Mouse (Mus musculus): ENCODE results near the gene Raly.

The Raly gene

DNA sequence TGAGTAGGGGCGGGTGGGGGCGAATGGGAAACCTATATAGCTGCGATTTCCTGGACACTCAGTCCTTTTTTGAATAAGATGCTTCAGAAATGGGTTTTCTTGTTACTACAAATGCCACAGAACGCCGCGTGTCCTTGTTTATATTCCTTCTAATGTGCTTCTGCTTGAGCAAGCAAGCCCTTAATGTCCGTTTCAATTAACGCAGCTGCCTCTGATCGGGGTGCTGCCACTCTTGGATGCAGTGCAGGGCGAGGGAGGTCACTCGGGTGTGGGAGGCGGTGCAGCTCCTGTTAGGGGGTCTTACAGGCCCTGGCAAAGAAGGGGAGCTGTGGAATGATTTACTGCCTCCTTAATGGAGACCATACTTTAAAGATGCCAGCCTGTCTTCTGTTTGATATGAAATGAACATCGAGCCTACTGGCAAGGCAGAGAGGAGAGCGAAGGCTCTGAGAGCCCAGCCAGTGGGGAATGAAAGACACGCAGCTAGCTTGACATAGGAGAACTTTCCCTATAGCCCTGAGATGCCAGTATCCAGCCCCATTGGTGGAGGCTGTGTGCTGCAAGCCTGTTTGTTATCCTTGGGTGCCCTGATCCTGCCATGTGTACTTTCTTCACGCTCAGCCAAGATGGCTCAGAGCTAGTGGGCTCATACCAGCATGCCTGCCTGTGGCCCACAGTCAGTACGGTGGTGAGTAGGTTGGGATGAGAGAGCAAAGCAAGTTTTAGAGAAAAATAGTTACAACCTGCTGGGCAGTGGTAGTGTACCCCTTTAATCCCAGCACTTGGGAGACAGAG lies 7.8 kb upstream of the Raly start:
- peak; percentile 28 to 37 for DNase-seq

DNA sequence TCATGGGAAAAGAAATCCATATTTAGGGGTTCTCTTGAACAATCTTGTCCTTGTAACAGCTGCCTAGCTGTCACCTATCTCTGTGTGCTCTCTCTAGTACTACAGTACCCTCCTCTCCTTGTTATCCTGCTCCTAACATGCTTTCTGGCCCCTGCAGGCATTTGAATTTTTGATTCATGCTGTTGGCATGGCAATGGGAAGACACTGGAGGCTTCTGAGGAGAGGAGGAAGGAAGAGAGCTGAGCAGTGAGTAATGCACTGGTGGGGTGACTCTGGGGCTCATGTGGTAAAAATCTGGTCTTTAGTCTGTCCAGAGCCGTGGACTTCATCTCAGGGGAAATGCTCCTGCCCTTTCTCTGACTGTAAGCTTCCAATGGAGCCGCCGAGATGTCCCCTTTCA lies 5.6 kb upstream of the Raly start:
- DNase-seq: no peak

DNA sequence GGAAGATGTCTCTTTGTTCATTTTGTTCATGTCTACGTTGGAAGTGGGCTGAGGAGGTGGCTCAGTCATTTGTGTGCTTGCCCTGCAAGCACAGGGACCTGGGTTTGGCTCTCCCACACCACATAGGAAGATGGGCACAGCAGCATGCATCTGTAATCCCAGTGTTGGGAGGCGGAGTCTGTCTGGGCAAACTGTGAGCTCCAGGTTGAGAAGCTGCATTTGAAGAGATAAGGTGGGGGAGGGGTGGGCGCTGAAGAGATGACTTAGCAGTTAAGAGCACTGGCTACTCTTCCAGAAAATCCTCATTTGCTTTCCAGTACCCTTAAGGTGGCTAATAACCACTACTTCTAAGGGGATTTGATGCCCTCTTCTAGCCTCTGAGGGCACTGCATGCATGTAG lies 4.7 kb upstream of the Raly start:
- DNase-seq: peak in 1 of 2 experiments; percentile 19

DNA sequence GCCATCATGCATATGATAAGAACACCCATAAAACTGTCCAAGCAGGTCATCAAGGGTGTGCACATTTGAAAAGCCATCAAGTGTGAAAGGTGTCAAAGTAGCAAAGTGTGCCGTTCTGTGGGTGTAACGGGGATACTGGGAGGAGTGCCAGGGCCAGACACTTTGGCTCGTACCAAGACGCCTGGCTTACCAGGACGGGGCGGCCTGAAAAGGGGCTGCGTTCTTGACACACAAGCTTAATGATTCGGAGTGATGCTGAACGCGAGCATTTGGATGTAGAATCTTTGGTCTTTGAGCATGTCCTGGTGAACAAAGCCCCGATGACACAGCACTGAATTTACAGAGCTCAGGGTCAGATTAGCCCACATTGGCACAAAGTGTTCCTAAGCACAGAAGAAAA lies 4.1 kb upstream of the Raly start:
- peak; percentile 28 to 35 for DNase-seq

DNA sequence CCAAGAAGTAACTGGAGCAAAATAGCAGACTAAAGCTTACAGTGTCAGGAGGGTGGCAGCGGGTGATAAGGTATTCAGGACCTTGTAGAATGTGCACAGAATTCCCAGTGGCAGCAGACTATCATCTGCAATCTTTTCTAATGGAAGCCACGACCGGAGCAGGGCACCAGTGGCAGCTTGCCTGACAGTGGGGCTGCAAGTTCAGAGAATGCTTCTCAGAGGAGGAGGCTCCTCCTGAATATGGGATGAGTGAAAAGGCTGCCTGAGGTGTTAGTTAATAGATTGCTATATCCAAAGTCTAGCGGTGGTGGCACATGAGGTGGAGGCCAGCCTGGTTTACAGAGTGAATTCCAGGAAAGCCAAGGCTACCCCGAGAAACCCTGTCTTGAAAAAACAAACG lies 1.5 kb upstream of the Raly start:
- DNase-seq: peak; percentile 18 to 24

DNA sequence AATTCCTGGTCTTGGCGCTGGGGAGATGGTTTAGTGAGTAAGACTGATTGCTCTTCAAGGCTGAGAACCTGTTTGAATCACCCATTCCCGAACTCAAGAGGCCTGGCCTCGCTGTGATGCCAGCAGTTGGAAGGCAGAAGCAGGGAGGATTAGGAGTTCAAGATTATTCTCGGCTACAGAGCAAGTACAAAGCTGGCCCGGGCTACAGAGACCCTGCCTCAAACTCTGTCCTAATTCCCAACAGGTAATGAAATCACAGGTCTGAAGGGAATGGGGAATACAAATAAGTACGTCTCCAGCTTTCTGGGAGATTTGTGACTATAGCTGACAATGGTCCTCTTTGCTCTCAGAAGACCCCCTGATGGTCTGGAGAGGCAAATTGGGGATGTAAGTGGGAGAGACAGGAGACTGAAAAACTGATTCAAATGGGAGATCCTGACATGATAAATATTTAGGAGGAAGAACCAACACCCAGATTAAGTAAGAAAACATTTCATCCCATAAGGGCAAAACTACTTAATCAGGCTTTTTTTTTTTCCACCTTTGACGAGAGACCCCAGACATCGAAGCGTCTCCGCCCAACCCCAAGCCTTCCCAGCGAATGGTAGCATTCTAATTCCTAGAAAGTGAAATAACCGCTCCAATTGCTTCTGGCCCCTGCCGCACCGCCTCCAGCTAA lies 780 bp upstream of the Raly start:
- peak in 1 of 2 experiments; percentile 20 for DNase-seq

DNA sequence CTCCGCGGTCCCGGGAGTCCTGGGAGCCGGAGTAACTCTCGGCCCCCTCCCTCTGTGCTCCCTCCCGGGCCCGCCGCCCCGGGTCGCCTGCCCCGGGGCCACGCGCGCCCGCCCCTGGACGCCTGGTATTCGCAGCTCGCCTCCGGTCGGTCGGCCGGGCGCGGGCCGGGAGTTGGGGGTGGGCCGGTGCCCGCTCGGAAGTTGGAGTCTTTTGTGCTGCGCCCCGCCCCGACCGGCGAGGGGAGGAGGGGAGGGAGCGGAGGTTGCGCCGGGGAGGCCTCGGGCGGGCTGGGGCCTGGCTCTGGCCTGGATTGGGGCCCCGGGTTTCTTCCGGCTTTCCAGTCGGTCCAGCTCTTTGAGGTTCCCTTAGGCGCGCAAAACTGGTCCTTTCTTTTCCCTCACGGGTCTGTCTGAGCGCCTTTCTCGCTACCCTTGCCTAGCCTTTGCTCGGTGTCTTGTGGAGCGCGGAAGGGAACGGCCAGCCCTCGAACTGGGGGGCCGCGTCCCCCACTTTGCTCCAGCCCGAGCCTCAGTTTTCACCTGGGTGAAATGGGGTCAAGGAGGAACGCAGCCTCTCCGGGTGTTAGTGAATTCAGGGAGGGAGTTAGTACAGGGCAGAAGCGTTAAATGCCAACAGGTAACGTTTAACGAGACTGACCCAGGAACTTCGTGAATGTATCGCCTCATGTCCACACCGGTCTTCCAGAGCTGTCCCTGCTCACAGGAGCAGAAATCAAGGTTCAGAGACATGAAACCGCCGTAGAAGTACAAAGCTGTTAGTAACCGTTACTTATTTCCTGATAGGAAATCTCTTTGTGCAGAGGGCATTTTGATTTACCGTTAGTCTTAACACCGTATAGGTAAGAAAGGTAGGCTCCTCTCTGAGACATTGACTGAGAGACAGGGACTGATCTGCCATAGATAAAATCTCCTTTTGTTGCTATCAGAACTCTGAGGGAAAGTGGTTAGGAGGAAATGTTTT lies 1.1 kb downstream of the Raly start:
- DNase-seq: peak; percentile 76 to 80

DNA sequence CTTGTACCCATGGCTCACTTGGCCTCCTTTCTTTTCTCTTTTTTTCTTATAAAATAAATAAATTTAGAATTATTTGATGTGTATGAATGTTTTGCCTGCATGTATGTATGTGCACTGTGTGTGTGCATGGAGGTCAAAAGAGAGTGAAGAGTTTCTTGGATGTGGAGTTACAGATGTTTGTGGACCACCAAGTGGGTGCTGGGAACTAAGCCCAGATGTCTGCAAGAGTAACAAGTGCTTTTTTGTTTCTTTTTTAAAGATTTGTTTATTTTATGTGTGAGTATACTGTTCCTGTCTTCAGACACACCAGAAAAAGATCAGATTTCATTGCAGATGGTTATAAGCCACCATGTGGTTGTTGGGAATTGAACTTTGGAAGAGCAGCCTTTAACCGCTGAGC lies 12.5 kb downstream of the Raly start:
- peak in 1 of 2 experiments; percentile 22 for DNase-seq

DNA sequence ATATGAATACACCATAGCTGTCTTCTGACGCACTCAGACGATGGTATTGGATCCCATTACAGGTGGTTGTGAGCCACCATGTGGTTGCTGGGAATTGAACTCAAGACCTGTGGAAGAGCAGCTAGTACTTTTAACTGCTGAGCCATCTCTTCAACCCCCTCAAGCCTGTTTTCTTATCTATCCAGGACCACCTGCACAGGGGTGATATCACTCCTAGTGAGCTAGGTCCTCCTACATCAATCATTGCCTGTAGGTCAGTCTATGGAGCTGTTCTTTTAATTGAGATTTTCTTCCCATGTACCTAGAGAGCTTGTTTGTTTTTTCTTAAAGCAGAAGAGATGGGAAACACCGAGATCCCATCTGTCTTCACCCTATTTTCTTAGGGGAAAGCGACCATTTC lies 12.9 kb downstream of the Raly start:
- no peak for DNase-seq

DNA sequence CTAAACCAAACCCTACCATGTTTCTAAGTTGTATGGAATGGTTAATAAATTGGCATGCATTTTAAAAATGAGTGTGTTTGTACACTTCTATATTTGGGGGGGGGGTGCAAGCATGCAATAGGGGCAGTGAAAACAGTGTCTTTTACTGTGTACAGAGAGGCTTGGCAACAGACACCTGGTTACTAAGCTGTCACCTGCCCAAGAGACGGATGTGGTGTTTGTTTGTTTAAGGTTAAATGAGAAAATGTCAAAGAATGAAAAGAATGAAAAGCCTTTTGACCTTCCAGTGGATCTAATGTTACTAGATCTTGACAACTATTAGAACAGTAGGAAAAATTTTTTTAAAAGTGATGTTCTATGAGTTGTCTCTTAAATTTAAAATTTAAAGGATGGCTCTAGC lies 16.8 kb downstream of the Raly start:
- DNase-seq: no peak

DNA sequence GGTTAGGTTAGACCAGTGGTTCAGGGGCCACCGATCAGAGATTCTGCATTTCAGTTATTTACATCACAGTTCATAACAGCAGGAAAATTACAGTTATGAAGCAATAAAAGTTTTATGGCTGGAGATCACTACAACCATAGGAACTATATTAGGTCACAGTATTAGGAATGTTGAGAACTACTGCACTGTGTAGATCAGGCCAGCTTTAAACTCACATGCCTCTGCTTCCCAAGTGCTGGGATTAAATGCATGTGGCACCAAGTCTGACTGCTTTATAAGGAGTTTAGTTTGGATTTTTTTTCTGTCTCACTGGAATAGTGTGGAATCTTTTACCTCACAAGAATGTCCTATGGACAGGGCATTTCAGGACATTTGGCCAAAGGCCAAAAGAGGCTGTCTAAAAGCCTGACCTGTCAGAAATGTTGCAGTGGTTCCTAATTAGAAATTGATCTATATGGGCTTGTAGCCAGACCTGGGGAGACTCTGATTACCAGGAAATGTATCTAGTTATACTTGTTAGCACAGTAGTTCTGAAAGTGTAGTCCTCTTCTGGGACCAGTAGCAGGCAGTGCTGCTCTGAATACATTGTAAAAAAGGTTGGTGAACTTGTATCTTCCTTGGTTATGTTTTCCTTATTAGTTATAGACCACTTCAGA lies 18.3 kb downstream of the Raly start:
- DNase-seq: peak; percentile 56 to 59

DNA sequence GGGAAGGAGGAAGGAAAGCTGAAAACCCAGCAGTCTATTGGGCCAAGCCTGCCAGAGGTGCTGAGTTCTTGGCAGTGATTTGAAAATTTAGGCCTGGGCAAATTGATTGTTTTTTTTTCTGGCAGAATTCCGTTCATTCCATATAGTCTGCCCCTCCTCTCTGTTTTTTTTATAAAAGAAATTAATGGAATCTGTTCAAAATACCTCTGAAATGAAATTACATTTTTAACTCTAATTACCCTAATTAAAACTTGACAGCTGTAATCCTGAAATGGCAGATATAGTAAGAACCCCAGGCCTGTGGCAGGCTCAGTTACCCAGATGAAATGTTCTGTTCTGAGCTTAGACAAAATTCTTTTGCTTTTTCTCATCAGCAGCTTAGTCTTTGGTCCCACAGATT lies 19.9 kb downstream of the Raly start:
- no peak for DNase-seq

DNA sequence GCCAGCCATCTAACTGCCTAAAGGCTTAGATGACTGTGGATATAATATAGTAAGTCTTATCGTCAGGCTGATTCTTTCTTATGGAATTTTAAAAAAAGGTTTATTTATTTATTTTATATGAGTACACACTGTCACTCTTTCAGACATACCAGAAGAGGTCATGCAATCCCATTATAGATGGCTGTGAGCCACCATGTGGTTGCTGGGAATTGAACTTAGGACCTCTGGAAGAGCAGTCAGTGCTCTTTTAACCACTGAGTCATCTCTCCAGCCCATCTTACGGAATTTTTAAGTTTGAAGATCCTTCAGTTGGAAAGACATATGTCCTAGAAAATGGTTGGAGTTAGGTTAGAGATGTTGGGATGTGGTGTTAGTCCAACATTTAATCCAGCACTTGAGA lies 22.5 kb downstream of the Raly start:
- DNase-seq: no peak

DNA sequence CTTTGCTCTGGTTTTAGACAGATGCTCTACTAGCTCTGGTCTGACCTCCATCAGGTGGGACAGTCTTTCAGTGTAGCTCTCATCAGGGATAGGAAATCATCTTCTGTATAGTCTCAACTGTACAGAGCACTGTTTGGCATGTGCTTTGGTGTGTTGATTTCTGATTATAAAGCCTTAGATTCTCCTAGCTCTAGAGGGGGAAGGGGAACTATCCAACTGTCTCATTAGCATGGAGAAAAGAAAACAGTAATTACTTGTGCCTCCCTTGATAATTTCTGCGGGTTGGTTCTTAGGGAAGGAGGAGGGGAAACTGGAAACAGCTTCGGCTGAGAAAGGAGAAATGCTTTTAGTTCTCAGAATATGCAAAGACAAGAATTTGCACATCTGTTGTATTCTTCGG lies 26.2 kb downstream of the Raly start:
- no peak for DNase-seq

DNA sequence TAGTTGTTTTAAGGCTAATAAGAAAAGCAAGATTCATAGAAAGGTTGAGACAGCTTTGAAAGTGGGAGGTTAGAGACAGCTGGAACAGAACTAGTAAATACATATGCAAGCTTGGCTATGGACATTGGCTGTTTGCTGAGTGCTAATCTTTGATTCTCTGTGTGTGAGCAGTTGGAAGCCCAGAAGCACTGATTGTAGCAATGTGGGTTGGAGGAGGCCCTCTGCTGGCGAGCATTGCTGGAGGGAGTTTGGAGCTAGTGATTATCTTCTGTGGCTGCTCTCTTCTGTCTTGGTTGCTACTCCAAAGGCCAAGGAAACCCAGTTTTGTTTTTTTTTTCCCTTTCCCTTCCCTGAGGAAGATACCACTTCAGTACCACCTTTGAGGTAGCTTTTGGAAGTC lies 26.9 kb downstream of the Raly start:
- peak; percentile 76 to 77 for DNase-seq

DNA sequence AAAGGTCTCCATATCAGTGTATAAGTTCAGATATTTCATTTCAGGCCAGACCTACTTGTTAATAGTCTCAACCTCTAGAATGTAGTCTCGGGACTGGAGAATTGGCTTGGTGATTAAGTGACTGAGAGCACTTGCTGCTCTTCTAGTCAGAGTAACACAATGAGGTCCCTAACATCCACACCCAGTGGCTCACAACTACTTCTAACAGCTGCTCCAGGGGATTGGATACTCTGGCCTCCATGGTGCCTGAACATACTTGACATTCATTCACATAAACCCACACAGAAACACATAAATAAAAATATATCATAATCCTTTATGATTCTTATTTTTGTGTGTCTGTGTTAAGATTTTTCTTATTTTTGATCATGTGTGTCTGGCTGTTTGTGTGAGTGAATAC lies 27.7 kb downstream of the Raly start:
- no peak for DNase-seq

DNA sequence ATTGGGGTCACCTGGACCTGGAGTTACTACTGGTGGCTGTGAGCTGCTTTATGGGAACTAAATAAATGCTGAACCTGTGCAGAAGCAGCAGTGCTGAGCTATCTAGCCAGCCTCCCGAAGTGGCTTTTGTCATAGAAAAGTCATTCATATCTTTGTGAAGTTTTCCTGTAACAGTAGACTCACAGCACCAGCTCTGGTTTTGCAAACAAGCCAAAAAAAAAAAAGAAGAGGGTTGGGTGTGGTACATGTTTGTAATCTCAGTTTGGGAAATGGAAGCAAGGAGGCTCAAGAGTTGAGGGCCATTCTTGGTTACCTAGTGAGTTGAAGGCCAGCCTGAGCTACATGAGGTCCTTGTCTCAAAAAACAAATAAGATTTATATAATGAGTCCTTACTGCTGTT lies 29.4 kb downstream of the Raly start:
- DNase-seq: no peak

DNA sequence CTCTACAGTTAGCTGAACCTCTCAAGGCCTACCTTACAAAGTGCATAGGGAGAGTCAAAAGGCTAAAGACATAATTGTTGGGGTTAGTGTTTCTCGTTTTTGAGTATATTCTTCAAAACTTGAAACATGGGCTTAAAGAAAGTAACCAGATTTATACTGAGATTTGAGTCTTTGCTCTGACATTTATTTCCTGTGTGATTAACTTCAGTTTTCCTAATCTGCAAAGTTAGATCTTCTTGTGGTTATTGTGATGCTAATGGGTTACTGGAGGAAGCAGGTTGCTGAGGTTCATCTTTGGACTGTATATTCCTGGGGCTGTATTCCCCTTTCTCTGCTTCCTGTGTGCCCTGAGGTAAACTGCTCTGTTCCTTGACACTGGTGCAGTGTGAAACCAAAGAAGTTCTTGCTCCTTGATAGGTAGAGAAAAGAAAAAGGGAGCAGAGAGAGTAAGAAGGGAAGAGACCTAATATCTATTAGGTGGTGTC lies 35.2 kb downstream of the Raly start:
- no peak for DNase-seq

DNA sequence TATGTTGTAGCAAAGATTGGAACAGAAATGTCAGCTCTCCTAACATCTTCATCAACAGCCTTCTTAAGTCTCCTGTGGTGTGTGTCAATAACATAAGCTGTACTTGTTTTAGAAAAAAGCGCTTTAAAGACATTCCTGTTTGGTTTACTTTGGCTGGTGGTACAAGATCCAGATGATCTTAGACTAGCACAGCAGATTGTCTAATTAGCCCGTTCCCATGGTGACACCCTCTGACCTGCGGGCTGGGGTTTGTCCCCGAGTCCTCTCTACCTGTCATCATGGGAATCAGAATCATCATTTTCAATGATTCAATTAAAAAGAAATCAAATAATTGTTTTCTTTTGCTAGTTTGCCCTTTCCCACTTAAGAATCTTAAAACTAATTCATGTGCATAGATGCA lies 36.6 kb downstream of the Raly start:
- no peak for DNase-seq

DNA sequence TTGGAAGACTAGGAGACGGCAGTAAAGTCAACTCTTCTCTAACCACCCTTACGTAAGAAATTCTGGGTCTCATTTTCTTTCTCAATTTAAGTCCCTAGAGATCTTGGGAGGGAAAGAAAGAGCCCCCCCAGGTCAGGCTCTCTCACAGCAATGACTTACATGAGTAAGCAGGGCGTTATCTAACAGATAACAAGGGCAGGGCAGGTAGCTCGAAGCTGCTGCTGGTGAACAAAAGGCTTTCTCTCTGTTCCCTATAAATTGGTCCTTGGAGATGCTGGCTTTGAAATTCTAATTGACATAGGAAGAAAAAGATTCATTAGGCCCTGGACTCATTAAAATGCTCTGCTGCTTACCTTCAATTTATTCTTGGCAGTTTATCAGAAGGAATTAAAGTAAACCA lies 41.6 kb downstream of the Raly start:
- DNase-seq: no peak

DNA sequence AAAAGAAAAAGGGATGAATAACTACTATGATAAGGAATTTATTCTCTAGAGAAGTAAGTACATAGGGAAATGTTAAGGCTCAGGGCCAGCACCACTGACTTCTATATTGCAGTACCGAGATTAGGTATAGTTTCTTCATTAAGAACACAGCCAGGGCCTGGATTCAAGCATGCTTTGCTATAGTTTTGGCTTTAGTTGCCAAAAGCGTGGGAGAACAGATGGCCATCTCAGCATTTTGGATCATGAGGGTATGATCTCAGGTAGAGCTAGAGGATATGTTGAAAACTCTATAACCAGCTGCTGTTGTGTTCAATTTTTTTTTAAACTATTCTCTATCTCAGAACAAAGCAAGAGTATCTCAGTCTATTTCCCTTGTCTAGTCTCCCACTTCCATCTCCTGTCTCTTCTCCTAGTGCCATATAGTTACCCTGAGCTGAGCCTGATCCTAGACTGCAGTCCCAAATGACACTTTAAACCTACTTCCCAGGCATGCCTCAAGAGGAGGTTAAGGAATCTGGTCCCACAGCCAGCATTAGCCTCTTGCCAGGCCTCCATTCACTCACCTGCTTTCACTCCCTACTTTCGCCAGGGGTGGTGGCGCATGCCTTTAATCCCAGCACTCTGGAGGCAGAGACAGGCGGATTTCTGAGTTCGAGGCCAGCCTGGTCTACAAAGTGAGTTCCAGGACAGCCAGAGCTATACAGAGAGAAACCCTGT lies 43.4 kb downstream of the Raly start:
- DNase-seq: peak; percentile 36 to 38

DNA sequence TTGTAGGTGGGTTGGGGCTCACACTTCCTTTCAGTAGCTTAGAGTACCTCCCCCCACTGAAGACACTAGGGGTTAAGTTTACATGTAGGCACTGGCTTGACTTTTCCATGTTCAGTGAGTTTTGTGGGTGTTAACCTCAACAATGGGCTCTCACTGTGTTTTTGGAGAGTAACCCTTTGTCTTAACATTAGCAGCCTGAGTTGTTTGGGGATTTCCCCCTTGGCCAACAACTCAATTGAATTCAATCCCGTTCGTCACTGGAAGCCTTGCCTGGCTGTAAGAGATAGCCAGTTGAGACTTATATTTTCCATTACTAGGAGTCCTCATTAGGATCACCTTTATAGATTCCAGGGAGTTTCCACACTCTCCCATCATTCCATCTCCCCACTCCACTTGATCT lies 45.6 kb downstream of the Raly start:
- DNase-seq: no peak
